Mouse (Mus musculus): ENCODE results near the gene Camsap2.

Camsap2 gene

GRCm38 (mm10) chr1:136345454-136346372, at the start of gene Camsap2:
Gene Camsap2, minus strand, starts transcription at chr1:136346104.
- peak; percentile 97 for DNase-seq

GRCm38 (mm10) chr1:136395073-136395472, 49.2 kb upstream of the Camsap2 start:
- no peak for DNase-seq

GRCm38 (mm10) chr1:136394506-136394905, 48.6 kb upstream of the Camsap2 start:
- peak; percentile 37 for DNase-seq

GRCm38 (mm10) chr1:136386914-136387313, 41.0 kb upstream of the Camsap2 start:
- no peak for DNase-seq

GRCm38 (mm10) chr1:136381583-136381982, 35.7 kb upstream of the Camsap2 start:
- peak; percentile 46 for DNase-seq

- peak; percentile 44 for DNase-seq
These were observed 35.3 kb upstream of the Camsap2 start for GRCm38 (mm10) chr1:136381169-136381568.

GRCm38 (mm10) chr1:136380606-136381005, 34.7 kb upstream of the Camsap2 start:
- no peak for DNase-seq

GRCm38 (mm10) chr1:136380161-136380560, 34.3 kb upstream of the Camsap2 start:
- DNase-seq, result no peak

- no peak for DNase-seq
These were observed 33.4 kb upstream of the Camsap2 start for GRCm38 (mm10) chr1:136379261-136379660.

- DNase-seq, result peak; percentile 90
These were observed 20.1 kb upstream of the Camsap2 start for GRCm38 (mm10) chr1:136365986-136366385.

- peak; percentile 77 for DNase-seq
These were observed 18.8 kb upstream of the Camsap2 start for GRCm38 (mm10) chr1:136364711-136365110.

- DNase-seq, result no peak
These were observed 17.1 kb upstream of the Camsap2 start for GRCm38 (mm10) chr1:136363035-136363434.

GRCm38 (mm10) chr1:136362567-136362966, 16.7 kb upstream of the Camsap2 start:
- DNase-seq, result no peak

GRCm38 (mm10) chr1:136361373-136361772, 15.5 kb upstream of the Camsap2 start:
- DNase-seq, result no peak

- no peak for DNase-seq
These were observed 15.0 kb upstream of the Camsap2 start for GRCm38 (mm10) chr1:136360909-136361308.

- no peak for DNase-seq
These were observed 13.0 kb upstream of the Camsap2 start for GRCm38 (mm10) chr1:136358841-136359360.

- no peak for DNase-seq
These were observed 9.7 kb upstream of the Camsap2 start for GRCm38 (mm10) chr1:136355651-136356050.

GRCm38 (mm10) chr1:136350699-136351200, 4.8 kb upstream of the Camsap2 start:
- no peak for DNase-seq

- no peak for DNase-seq
These were observed 2.2 kb upstream of the Camsap2 start for GRCm38 (mm10) chr1:136348137-136348536.

- DNase-seq, result no peak
These were observed 1.2 kb upstream of the Camsap2 start for GRCm38 (mm10) chr1:136347140-136347539.

- DNase-seq, result no peak
These were observed 600 bp upstream of the Camsap2 start for GRCm38 (mm10) chr1:136346373-136347035.

GRCm38 (mm10) chr1:136344768-136345453, 993 bp downstream of the Camsap2 start:
- peak; percentile 31 for DNase-seq

GRCm38 (mm10) chr1:136344281-136344680, 1.6 kb downstream of the Camsap2 start:
- DNase-seq, result no peak
